Mouse (Mus musculus) neural tube, embryonic 11.5 days (tissue): Measurements from ENCODE around the gene Vamp1. TPM values are rescaled to one million over a fixed set of nuclear protein-coding genes. Genes with fewer than 3 reads are reported as not detected.

ENCODE experiments used
- ATAC-seq: fragments of 200-750 bp; cut with Nextera tagmentation; 2 replicates; pipeline ENCODE4 v1.8.0; 2017; ENCODE audit warnings: moderate number of reproducible peaks, mild to moderate bottlenecking, moderate TSS enrichment, moderate library complexity; ENCODE audit not compliant: insufficient read depth, low FRiP score, low TSS enrichment
- DNase-seq: peaks from one replicate; pipeline ENCODE4 v3.0.0-alpha.2; 2015; ENCODE audit warnings: low spot score
- H3K27ac ChIP-seq: fragments of 300-500 bp; sonication (generic); 2 replicates; pipeline ENCODE4 v1.5.1; 2014; ENCODE audit warnings: low read depth, mild to moderate bottlenecking, low read length
- H3K27me3 ChIP-seq: fragments of 300-500 bp; sonication (generic); 2 replicates; pipeline ENCODE4 v1.6.1; 2014; ENCODE audit warnings: mild to moderate bottlenecking, low read length, mixed read lengths; ENCODE audit not compliant: control insufficient read depth, insufficient read depth
- H3K36me3 ChIP-seq: fragments of 300-500 bp; sonication (generic); 2 replicates; pipeline ENCODE4 v1.6.1; 2014; ENCODE audit warnings: mild to moderate bottlenecking, low read length, moderate library complexity, mixed read lengths; ENCODE audit not compliant: control insufficient read depth, insufficient read depth
- H3K4me1 ChIP-seq: fragments of 300-500 bp; sonication (generic); 2 replicates; pipeline ENCODE4 v1.6.1; 2014; ENCODE audit warnings: low read length, mixed read lengths; ENCODE audit not compliant: control insufficient read depth, insufficient read depth
- H3K4me2 ChIP-seq: fragments of 300-500 bp; sonication (generic); 2 replicates; pipeline ENCODE4 v1.6.1; 2014; ENCODE audit warnings: low read depth, mild to moderate bottlenecking, moderate library complexity
- H3K4me3 ChIP-seq: fragments of 300-500 bp; sonication (generic); 2 replicates; pipeline ENCODE4 v1.5.1; 2014; ENCODE audit warnings: low read depth, low read length
- H3K9ac ChIP-seq: fragments of 300-500 bp; sonication (generic); 2 replicates; pipeline ENCODE4 v1.6.1; 2014; ENCODE audit warnings: mild to moderate bottlenecking, low read length
- H3K9me3 ChIP-seq: fragments of 300-500 bp; sonication (generic); 2 replicates; pipeline ENCODE4 v1.6.1; 2016; ENCODE audit warnings: low read length; ENCODE audit not compliant: control insufficient read depth
- WGBS: fragments of 180-500 bp; shearing (Covaris S2); extraction: QIAGEN DNeasy Blood & Tissue Kit; methylation state at CpG from one replicate; pipeline ENCODE4 v1.1.7; 2014; 5-methylcytosine and 5-hydroxymethylcytosine counted together
- polyA plus RNA-seq: library from polyadenylated mRNA; unstranded; fragments of >200 nt; fragmentation: Nextera tagmentation; extraction: Ambion mirVana; gene quantifications from 2 replicates; pipeline ENCODE4 v1.2.1, GENCODE M21; 2014

Vamp1 gene
- 2.2 and 2.5 TPM in 2 replicates for polyA plus RNA-seq

DNA sequence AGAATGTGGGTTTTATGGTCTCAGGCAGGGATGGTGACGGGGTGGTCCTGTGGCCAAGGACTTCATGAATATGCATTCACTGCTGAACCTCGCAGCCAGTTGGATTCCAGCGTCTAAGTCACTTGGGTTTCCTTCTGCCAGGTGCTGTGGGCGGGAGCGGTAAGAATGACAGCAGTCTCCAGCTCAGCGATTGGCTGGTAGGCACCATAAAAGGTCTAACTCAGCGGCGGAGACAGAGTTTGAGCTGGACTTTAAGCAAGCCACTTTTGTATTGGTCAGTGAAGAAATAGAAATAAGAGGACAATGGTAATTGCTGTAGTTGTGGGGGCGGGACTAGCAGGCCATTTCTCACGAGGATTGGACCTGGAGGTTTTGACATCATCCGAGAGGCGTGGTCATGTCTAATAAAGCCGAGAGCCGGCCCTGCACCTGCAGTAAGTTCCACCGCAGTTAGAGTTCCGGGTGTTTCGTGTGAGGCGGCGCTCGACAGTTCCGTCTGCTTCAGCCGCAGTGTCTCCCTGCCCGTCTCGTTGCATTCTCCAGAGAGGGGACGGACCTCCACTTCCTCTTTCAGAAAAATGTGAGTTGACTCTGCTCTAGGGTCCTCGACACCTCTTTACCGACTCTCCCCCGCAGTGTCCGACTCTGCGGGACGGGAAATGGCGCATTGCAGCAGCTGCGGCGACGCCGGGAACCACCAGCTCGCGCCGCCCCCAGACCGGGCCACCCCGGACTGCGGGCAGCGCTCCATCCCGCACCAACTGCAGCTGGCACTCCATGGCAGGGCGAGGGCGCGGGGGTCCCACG, at the start of gene Vamp1:
TSS of gene Vamp1 (plus strand) at position 404 of the 807 bp plus-strand sequence.
- Histone ChIP-seq H3K4me3 (peak within 1 kb of the TSS; percentile 68), H3K9me3 (no peaks in the 10 kb centered on the region), H3K36me3 (no peaks in the 10 kb centered on the region), H3K4me1 (no peaks in the 10 kb centered on the region; the same call in 1 of the 2 replicates), H3K4me2 (peak within 1 kb of the TSS; percentile 98), H3K27ac (peak within 1 kb of the TSS; percentile 39; the same call in 1 of the 2 replicates), H3K9ac (peak within 1 kb of the TSS; percentile 77), H3K27me3 (no peaks in the 10 kb centered on the region)
- peak; percentile 89 for DNase-seq
- ATAC-seq, result peak; percentile 96
- WGBS, result under 1% methylated on average over 48 of the region's 48 CpGs

- peaks cover 28% of the 10 kb centered on the region for H3K36me3 ChIP-seq
- H3K9me3 ChIP-seq, result no peaks in the 10 kb centered on the region
- no peaks in the 10 kb centered on the region for H3K27me3 ChIP-seq
- peak within 1 kb of the TSS; percentile 96 for H3K4me3 ChIP-seq
- H3K4me2 ChIP-seq, result peak within 1 kb of the TSS; percentile 85
- H3K4me1 ChIP-seq, result peaks cover 26% of the 10 kb centered on the region
- peak within 1 kb of the TSS; percentile 97 for H3K9ac ChIP-seq
- WGBS, result 0% methylated on average over 18 of the region's 18 CpGs
- DNase-seq (peak; percentile 70), ATAC-seq (peak; percentile 8; the same call in 1 of the 2 replicates)
- peak within 1 kb of the TSS; percentile 95 for H3K27ac ChIP-seq
Measured at GRCm38 (mm10) chr6:125166051-125166751, 49.1 kb upstream of the Vamp1 start, which contains the start of gene Gapdh. Gene Gapdh, minus strand, starts transcription at chr6:125166467.

DNA sequence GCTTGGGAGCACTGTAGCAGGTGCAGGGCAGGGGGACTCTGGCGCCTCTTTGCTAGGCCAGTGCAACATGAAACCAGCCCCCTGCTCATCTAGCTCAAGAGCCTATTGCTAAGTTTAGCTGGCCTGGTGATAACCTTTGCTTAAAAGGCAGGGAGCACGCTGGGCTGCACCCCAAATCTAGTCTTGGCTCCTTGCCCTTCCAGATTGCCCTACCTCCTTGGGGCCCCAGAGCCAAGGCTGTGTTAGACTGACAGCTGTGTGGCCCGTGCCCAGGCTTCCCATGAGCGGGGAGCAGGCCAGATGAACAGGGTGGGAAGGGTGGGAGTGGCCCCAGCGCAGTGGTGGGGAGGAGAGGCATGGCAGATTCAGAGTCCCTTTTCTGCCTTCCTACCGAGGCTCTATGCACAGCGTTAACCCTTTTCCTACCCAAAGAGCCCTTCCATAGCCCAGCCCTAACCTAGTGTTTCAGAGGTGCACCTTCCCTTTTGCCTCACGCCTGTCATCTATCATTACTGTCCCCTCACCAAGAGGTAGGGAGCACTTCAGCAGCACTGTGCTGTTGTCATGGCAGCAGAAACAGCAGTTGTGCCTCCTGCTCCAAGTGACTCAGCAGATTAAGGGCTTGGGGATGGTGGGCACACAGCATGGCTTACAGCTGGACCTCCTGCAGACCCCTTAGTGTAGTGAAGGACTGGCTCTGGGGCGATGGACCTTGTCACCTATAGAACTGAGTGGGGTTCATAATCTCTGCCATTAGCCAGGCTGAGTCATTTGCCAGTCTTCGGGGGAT, 48.3 kb upstream of the Vamp1 start:
- WGBS, result 19% methylated on average over 10 of the region's 10 CpGs
- ATAC-seq, result no peak

DNA sequence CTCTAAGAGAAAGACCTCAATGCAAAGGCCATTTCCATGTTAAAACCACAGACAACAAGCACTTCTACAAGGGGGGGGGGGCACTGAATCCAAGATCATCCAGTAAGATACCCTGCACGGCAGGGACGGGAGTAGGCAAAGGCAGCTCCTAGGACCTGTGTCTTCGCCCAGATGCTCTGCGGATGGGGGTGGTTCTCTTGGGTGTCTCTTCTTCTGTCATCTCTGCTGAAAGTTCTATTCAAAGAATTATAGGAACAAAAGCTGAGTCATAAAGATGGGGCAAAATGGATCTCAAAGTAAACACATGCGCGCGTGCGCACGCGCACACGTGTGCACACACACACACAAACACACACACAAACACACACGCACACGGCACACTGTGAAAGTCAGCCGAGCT, 47.3 kb upstream of the Vamp1 start:
- WGBS, result 93% methylated on average over 14 of the region's 14 CpGs
- H3K36me3 ChIP-seq, result peaks cover 42% of the 10 kb centered on the region
- no peak for DNase-seq
- H3K27me3 ChIP-seq, result no peaks in the 10 kb centered on the region
- H3K9ac ChIP-seq, result no peak overlapping the region
- H3K4me1 ChIP-seq, result peaks cover 26% of the 10 kb centered on the region
- ATAC-seq, result no peak
- no peak overlapping the region for H3K4me3 ChIP-seq
- H3K4me2 ChIP-seq, result no peak overlapping the region
- no peaks in the 10 kb centered on the region for H3K9me3 ChIP-seq
- H3K27ac ChIP-seq, result no peak overlapping the region

More for the DNA sequence above, 48.3 kb upstream of the Vamp1 start:
- no peaks in the 10 kb centered on the region for H3K9me3 ChIP-seq
- H3K4me3 ChIP-seq, result peak overlapping the region; percentile 96; the same call in 1 of the 2 replicates
- DNase-seq, result peak; percentile 44
- peak overlapping the region; percentile 97 for H3K9ac ChIP-seq
- H3K27me3 ChIP-seq, result no peaks in the 10 kb centered on the region
- peak overlapping the region; percentile 85 for H3K4me2 ChIP-seq
- peak overlapping the region; percentile 58 for H3K27ac ChIP-seq
- peaks cover 26% of the 10 kb centered on the region for H3K4me1 ChIP-seq
- peaks cover 35% of the 10 kb centered on the region for H3K36me3 ChIP-seq

DNA sequence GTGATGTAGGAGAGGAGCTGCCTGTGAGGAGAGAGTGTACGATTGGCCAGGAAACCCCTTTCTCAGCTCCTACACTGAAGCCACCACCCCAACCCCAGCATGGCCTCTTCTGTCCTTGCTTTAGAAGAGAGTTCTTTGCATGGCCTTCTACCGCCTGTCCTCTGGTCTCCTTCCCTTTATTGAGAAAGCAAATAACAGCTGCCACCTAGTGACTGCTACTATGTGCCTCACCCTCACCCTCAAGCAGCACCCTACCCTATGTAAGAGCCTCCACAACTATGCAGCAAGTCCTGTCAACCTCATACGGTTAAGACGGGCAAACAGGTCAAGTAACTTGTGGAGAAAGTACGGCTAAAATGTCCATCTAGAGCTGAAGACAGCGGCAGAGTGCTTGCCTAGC, 45.2 kb upstream of the Vamp1 start:
- H3K36me3 ChIP-seq, result peaks cover 57% of the 10 kb centered on the region
- 88% methylated on average over 6 of the region's 6 CpGs for WGBS
- ATAC-seq, result no peak

DNA sequence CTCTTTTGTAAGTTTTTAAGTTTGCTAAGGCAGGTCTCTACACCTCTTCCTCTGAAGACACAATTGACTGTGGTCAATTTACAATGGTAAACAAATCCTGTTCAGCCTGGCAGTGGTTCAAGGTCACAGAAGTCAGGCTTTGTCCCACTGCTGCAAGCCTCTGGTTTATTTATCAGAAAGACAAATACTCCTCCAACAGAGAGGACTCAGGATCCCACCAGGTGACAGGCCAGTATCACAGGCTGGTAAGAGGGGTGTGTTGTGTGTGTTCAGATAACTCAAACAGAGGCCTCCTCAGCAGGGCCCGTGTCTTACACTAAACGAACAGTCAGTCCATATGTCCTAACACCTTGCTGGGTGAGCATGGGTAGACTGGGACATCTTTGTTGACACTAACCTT, 42.9 kb upstream of the Vamp1 start:
- no peak overlapping the region for H3K27ac ChIP-seq
- peaks cover under 1% of the 10 kb centered on the region for H3K4me1 ChIP-seq
- 98% methylated on average over 2 of the region's 2 CpGs for WGBS
- H3K9ac ChIP-seq, result no peak overlapping the region
- H3K4me3 ChIP-seq, result no peak overlapping the region
- ATAC-seq (no peak), DNase-seq (no peak)
- H3K36me3 ChIP-seq, result peaks cover 75% of the 10 kb centered on the region
- H3K4me2 ChIP-seq, result no peak overlapping the region
- no peaks in the 10 kb centered on the region for H3K27me3 ChIP-seq
- no peaks in the 10 kb centered on the region for H3K9me3 ChIP-seq

More for the DNA sequence above, 45.2 kb upstream of the Vamp1 start:
- H3K27me3 ChIP-seq, result no peaks in the 10 kb centered on the region
- H3K4me2 ChIP-seq, result no peak overlapping the region
- peaks cover 15% of the 10 kb centered on the region for H3K4me1 ChIP-seq
- no peak overlapping the region for H3K9ac ChIP-seq
- no peaks in the 10 kb centered on the region for H3K9me3 ChIP-seq
- DNase-seq, result no peak
- H3K4me3 ChIP-seq, result no peak overlapping the region
- H3K27ac ChIP-seq, result no peak overlapping the region

DNA sequence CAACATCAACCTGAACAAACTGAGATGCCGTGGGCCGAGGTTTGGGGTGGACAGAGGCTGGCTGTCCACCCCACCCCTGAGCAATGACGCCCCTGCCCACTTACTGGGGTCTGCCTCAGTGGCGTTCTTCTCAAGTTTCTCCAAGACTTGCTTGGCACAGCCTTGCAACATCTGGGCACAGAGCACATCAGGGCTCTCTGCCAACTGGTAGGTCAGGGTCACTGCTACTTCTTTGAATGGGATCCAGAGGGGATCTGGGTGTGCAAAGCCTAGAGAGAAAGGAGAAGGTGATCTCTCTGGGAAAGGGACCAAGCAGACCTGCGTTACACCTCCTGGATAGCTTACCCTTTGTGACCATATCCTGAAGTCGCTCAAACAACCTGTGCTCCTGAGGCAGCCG, 42.1 kb upstream of the Vamp1 start:
- H3K4me1 ChIP-seq, result no peaks in the 10 kb centered on the region
- no peak overlapping the region for H3K9ac ChIP-seq
- no peak overlapping the region for H3K4me2 ChIP-seq
- no peaks in the 10 kb centered on the region for H3K9me3 ChIP-seq
- no peak overlapping the region for H3K4me3 ChIP-seq
- DNase-seq (no peak), ATAC-seq (no peak)
- H3K27me3 ChIP-seq, result no peaks in the 10 kb centered on the region
- WGBS, result 96% methylated on average over 7 of the region's 7 CpGs
- H3K27ac ChIP-seq, result no peak overlapping the region
- H3K36me3 ChIP-seq, result peaks cover 78% of the 10 kb centered on the region

- ATAC-seq (no peak), DNase-seq (no peak)
- Histone ChIP-seq H3K4me1 (no peaks in the 10 kb centered on the region), H3K36me3 (peaks cover 66% of the 10 kb centered on the region), H3K4me3 (no peak overlapping the region), H3K4me2 (no peak overlapping the region), H3K27ac (no peak overlapping the region), H3K27me3 (no peaks in the 10 kb centered on the region), H3K9me3 (no peaks in the 10 kb centered on the region), H3K9ac (no peak overlapping the region)
- 94% methylated on average over 5 of the region's 5 CpGs for WGBS
Measured at GRCm38 (mm10) chr6:125175469-125175868, 39.9 kb upstream of the Vamp1 start.
